Mouse (Mus musculus) hindbrain, embryonic 14.5 days (tissue): ENCODE measurements around the gene Sycp3. TPM values are rescaled to one million over a fixed set of nuclear protein-coding genes. Genes with fewer than 3 reads are reported as not detected.

ENCODE experiments used
- ATAC-seq: fragments of 200-750 bp; cut with Nextera tagmentation; 2 replicates; pipeline ENCODE4 v1.8.0; 2017; ENCODE audit warnings: moderate number of reproducible peaks, mild to moderate bottlenecking, moderate TSS enrichment, moderate library complexity; ENCODE audit not compliant: low FRiP score
- DNase-seq: peaks from one replicate; pipeline ENCODE4 v3.0.0-alpha.2; 2015; ENCODE audit warnings: low spot score
- H3K27ac ChIP-seq: fragments of 300-500 bp; sonication (generic); 2 replicates; pipeline ENCODE4 v1.5.1; 2014; ENCODE audit warnings: mild to moderate bottlenecking, moderate library complexity
- H3K27me3 ChIP-seq: fragments of 300-500 bp; sonication (generic); 2 replicates; pipeline ENCODE4 v1.6.1; 2014; ENCODE audit warnings: mild to moderate bottlenecking, low read length, mixed read lengths; ENCODE audit not compliant: control insufficient read depth, insufficient read depth
- H3K36me3 ChIP-seq: fragments of 300-500 bp; sonication (generic); replicated peaks from 2 replicates; pipeline ENCODE4 v1.6.1; 2014; ENCODE audit not compliant: control insufficient read depth, insufficient read depth
- H3K4me1 ChIP-seq: fragments of 300-500 bp; sonication (generic); replicated peaks from 2 replicates; pipeline ENCODE4 v1.6.1; 2014; ENCODE audit warnings: antibody characterized with exemption, low read length, mixed read lengths; ENCODE audit not compliant: control insufficient read depth, insufficient read depth
- H3K4me2 ChIP-seq: fragments of 300-500 bp; sonication (generic); replicated peaks from 2 replicates; pipeline ENCODE4 v1.6.1; 2014; ENCODE audit warnings: mild to moderate bottlenecking, moderate library complexity
- H3K4me3 ChIP-seq: fragments of 300-500 bp; sonication (generic); replicated peaks from 2 replicates; pipeline ENCODE4 v1.5.1; 2014; ENCODE audit warnings: mild to moderate bottlenecking, low read length
- H3K9ac ChIP-seq: fragments of 300-500 bp; sonication (generic); 2 replicates; pipeline ENCODE4 v1.6.1; 2014
- H3K9me3 ChIP-seq: fragments of 300-500 bp; sonication (generic); 2 replicates; pipeline ENCODE4 v1.6.1; 2016; ENCODE audit warnings: low read length; ENCODE audit not compliant: control insufficient read depth
- WGBS: fragments of 180-500 bp; shearing (Covaris S2); extraction: QIAGEN DNeasy Blood & Tissue Kit; methylation state at CpG from one replicate; pipeline ENCODE4 v1.1.7; 2014; 5-methylcytosine and 5-hydroxymethylcytosine counted together
- polyA plus RNA-seq: library from polyadenylated mRNA; unstranded; fragments of >200 nt; fragmentation: Nextera tagmentation; extraction: Ambion mirVana; gene quantifications from 2 replicates; pipeline ENCODE4 v1.2.1, GENCODE M21; 2014

The Sycp3 gene
- polyA plus RNA-seq, result 0.20 and 0.26 TPM in 2 replicates

DNA sequence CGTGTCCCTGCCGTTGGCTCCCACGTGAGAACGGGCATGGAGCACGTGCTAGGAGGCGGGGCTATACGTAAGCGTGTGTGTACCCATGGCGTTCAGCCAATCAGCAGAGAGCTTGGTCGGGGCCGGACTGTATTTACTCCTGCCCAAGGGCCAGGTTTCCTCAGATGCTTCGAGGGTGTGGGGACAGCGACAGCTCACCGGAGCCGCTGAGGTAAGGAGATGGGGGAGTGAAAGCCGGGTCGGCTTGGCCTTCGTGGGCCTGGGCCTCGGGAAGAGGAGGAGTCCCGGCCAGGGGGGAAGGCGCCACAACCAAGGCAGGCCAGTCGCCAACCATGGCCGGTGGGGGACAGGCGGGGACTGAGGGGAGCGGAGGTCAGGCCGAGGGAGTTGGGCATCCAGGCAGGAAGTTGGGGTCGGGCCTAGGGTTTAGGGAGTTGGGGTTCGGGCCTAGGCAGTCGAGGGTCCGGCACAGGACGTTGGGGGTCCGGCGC is at the start of gene Sycp3:
TSS of gene Sycp3 (plus strand) at position 68 of the 491 bp plus-strand sequence.
- peak; percentile 51; the same call in 1 of the 2 replicates for ATAC-seq
- H3K36me3 ChIP-seq, result no peaks in the 10 kb centered on the region
- H3K27ac ChIP-seq, result no peak within 1 kb of the TSS
- H3K4me2 ChIP-seq, result no peak within 1 kb of the TSS
- H3K4me3 ChIP-seq, result no peak within 1 kb of the TSS
- H3K9me3 ChIP-seq, result no peaks in the 10 kb centered on the region
- H3K27me3 ChIP-seq, result no peaks in the 10 kb centered on the region
- no peaks in the 10 kb centered on the region for H3K4me1 ChIP-seq
- no peak for DNase-seq
- H3K9ac ChIP-seq, result no peak within 1 kb of the TSS
- WGBS, result 85% methylated on average over 33 of the region's 33 CpGs

DNA sequence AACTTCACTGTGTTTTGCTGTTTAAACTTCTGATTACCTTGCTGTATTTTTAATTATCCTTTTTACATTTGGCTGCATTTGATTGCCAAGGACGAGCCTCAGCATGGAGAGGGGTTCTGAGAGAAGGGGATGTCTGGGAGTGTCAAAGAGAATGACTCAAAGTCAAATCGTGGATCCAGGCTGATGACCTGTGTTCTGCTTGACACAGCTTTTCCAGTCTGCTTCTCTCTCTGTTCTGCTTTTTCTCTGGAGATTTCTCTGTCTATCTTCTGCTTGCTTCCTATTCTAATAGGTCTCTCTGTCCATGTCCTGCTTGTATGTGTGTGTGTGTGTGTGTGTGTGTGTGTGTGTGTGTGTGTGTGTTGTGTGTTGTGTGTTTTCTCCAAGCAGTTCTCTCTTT is 49.6 kb upstream of the Sycp3 start:
- Histone ChIP-seq H3K27me3 (no peaks in the 10 kb centered on the region), H3K36me3 (peaks cover 5% of the 10 kb centered on the region; the same call in 1 of the 2 replicates), H3K9ac (no peak overlapping the region), H3K9me3 (no peaks in the 10 kb centered on the region), H3K4me3 (no peak overlapping the region), H3K4me1 (no peaks in the 10 kb centered on the region), H3K4me2 (no peak overlapping the region), H3K27ac (no peak overlapping the region)
- 62% methylated on average over 2 of the region's 2 CpGs for WGBS
- ATAC-seq, result no peak
- DNase-seq, result no peak

DNA sequence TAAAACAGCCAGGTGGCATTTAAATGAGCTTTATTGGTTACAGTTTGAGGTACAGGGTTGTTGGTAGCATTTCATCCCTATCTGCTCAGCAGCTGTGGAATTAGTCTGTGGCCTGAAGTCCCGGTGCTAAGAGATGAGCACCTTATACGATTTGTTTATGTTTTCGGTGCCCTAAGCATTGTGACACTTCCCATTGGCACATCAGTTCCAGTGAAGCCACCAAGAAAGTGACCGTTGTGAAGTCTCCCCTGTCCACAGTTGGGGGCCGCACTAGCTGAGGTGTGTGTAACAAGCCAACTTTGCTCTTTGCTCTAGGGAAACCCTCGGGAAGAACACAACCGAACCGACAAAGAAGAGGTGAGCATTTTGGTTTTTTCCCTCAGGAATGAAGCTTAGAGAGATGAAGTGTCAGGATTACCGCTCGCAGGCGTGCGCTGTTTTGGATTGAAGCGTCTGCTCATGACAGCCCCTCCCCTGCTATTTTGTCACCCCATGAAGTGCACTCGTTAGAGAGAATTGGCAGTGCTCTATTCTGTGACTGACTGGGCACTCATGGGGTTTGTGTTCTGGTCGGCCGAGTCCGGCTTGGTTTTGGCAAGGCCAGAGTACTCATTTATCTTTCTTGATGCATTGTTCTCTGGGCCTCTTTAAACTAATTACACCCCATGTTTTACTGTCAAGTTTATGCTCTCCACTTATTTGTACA is 46.9 kb upstream of the Sycp3 start:
- Histone ChIP-seq H3K27me3 (no peaks in the 10 kb centered on the region), H3K36me3 (peaks cover 12% of the 10 kb centered on the region), H3K4me2 (no peak overlapping the region), H3K4me1 (no peaks in the 10 kb centered on the region), H3K9me3 (no peaks in the 10 kb centered on the region), H3K9ac (no peak overlapping the region), H3K27ac (no peak overlapping the region), H3K4me3 (no peak overlapping the region)
- ATAC-seq (peak; percentile 59; the same call in 1 of the 2 replicates), DNase-seq (no peak)
- 62% methylated on average over 17 of the region's 17 CpGs for WGBS

DNA sequence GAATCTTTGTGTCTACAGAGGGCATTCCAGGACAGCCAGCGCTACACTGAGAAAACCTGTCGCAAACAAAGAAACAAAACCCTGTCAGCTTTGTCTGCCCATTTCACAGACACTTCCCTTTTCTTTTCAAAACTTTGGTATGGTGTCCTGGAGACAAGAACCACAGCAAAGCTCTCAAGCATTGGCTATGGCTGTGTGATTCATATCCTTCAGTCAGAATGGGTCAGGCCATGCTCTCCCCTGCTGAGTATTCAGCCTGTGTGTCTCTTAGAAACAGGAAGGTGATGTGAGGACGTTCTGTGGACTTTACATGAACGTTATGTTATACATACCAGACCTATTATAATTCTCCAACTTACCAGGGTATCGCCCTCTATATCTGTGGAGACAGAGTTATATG is 41.7 kb upstream of the Sycp3 start:
- DNase-seq (no peak), ATAC-seq (no peak)
- H3K4me1 ChIP-seq, result no peaks in the 10 kb centered on the region
- no peak overlapping the region for H3K4me3 ChIP-seq
- H3K27ac ChIP-seq, result no peak overlapping the region
- H3K9ac ChIP-seq, result no peak overlapping the region
- 81% methylated on average over 5 of the region's 5 CpGs for WGBS
- no peaks in the 10 kb centered on the region for H3K27me3 ChIP-seq
- peaks cover 25% of the 10 kb centered on the region for H3K36me3 ChIP-seq
- H3K9me3 ChIP-seq, result no peaks in the 10 kb centered on the region
- no peak overlapping the region for H3K4me2 ChIP-seq

DNA sequence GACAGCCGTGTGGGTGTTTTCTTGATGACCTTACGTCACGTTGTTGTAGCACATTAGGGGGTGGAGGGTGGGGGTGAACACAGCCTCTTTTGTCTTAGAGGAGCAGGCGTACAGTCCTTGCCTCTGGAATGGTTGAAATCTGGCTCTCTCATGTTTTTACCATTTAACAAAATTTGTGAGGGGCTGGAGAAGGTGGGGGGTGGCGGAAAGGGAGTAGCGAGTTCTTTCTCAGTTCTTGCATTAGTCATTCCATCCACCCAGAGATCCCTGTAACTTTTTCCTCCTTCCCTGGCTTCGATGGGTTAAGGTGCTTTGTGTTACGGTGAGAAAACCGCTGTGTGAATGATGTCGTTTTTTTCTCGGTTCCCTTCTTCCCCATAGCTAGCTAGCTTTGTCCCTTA is 39.2 kb upstream of the Sycp3 start:
- no peak overlapping the region for H3K27ac ChIP-seq
- 81% methylated on average over 11 of the region's 11 CpGs for WGBS
- H3K36me3 ChIP-seq, result peaks cover 16% of the 10 kb centered on the region
- DNase-seq, result no peak
- no peaks in the 10 kb centered on the region for H3K9me3 ChIP-seq
- ATAC-seq, result no peak
- no peaks in the 10 kb centered on the region for H3K4me1 ChIP-seq
- H3K4me3 ChIP-seq, result no peak overlapping the region
- no peak overlapping the region for H3K9ac ChIP-seq
- H3K4me2 ChIP-seq, result no peak overlapping the region
- H3K27me3 ChIP-seq, result no peaks in the 10 kb centered on the region

DNA sequence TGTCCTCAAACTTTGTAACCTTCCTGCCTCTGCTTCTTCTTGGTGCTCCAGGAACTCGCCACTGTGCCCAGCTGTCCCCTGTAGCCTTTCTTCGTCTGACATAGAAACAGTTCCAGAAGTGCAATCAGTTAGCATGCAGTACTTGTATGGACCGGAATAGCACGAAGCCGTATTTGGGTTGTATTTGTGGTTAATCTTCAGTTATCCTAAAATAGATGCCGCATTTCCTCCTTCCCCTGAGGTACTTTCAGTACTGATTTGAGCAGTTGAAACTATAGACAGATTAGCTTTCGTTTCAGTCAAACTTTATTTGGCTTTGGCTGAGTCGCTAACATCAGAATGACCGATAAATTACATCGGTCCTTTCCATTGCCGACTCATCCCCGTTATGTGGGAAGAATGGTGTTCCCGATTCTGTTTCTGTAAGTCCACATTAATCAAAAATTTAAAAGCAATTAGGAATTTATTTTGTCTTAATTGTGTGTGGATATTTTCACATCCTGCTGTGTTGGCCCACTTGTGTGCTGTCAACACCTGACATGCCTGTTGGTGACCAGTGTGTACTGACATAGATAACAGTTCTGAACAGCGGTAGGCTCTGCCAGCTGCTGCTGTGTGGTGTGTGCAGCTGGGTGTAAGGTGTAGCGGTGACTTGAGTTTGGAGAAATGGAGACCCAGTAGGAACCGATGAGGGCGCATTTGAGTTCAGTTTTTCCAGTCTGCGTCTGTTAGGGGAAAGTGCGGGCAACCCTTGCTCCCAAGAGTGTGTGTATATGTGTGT is 38.5 kb upstream of the Sycp3 start:
- Histone ChIP-seq H3K4me1 (no peaks in the 10 kb centered on the region), H3K9me3 (no peaks in the 10 kb centered on the region), H3K27ac (no peak overlapping the region), H3K4me2 (no peak overlapping the region), H3K36me3 (peaks cover 13% of the 10 kb centered on the region), H3K4me3 (no peak overlapping the region), H3K27me3 (no peaks in the 10 kb centered on the region), H3K9ac (no peak overlapping the region)
- DNase-seq (no peak), ATAC-seq (no peak)
- 95% methylated on average over 19 of the region's 19 CpGs for WGBS

DNA sequence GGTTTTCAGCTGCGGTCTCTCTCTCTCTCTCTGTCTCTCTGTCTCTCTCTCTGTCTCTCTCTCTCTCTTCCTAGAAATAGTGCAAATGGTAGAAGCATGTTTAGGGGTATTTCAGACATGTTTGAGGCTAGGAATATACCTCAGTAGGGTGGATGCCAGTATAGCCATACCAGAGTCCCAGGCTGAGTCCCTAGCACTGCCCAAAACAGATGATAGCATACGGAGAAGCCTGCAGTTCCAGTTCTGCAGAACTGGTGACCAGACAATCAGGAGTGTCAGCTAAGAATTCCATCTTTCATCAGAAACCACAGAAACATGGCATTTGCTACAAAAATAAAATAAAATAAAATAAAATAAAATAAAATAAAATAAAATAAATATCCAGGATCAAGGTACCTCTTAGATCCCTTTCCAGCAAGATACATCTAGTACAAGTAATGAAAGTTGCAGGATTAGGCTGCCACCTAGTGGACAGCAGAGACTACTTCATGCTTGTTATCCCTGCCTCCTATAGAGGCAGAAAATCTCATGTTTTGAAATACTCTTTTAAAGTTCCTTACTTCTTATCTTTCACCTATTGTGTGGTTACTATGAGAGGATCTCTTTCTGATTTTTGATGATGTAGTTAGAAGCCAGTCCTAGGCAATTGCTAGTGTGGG is 33.1 kb upstream of the Sycp3 start:
- no peak overlapping the region for H3K27ac ChIP-seq
- ATAC-seq, result peak; percentile 86; the same call in 1 of the 2 replicates
- H3K27me3 ChIP-seq, result no peaks in the 10 kb centered on the region
- WGBS, result 92% methylated on average over 2 of the region's 2 CpGs
- H3K36me3 ChIP-seq, result peaks cover 31% of the 10 kb centered on the region
- no peaks in the 10 kb centered on the region for H3K4me1 ChIP-seq
- no peak overlapping the region for H3K4me2 ChIP-seq
- H3K4me3 ChIP-seq, result no peak overlapping the region
- H3K9ac ChIP-seq, result no peak overlapping the region
- H3K9me3 ChIP-seq, result no peaks in the 10 kb centered on the region
- DNase-seq, result peak; percentile 89

DNA sequence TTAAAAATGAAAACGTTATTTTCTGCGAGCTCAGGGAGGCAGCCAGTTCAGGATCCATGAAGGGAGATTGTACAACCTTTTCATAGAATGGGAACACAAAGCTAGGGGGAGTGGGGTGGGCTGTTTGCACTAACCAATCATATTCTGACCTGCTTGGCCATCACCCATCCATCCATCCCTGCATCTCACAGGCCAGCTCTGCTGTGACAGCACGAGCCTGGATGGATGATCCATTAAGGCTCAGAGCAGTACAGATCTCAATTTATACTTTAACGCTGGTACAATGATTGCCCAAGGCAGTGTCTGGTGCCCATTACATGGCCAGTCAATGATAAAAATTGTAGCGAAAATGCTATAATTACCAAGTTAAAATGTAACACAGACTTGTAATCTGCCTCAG is 32.5 kb upstream of the Sycp3 start:
- Histone ChIP-seq H3K9me3 (no peaks in the 10 kb centered on the region), H3K36me3 (peaks cover 33% of the 10 kb centered on the region), H3K4me2 (no peak overlapping the region), H3K4me1 (no peaks in the 10 kb centered on the region), H3K27ac (no peak overlapping the region), H3K9ac (peak overlapping the region; percentile 2; the same call in 1 of the 2 replicates), H3K4me3 (no peak overlapping the region), H3K27me3 (no peaks in the 10 kb centered on the region)
- ATAC-seq (no peak), DNase-seq (no peak)
- 55% methylated on average over 5 of the region's 5 CpGs for WGBS

DNA sequence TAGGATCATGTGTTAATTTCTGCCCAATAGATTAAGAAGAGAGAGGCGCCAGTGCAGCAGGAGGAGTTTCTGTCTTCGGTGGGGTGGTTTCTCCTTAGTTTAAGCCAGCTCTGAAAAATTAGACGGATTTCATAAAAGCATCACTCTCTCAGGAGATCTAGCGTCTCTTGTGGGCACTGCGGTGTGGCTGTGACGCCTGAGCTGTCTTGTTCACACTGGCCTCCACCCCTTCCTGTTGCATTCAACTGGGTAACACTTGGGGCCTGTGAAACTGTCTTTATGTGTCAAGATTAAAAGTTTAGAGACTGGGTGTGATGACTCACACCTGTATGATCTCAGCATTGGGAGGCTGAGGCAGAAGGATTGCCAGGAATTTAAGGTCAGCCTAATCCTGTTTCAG is 31.4 kb upstream of the Sycp3 start:
- H3K4me1 ChIP-seq, result no peaks in the 10 kb centered on the region
- H3K4me3 ChIP-seq, result no peak overlapping the region
- DNase-seq (no peak), ATAC-seq (no peak)
- no peak overlapping the region for H3K9ac ChIP-seq
- H3K4me2 ChIP-seq, result no peak overlapping the region
- H3K27me3 ChIP-seq, result no peaks in the 10 kb centered on the region
- peaks cover 44% of the 10 kb centered on the region for H3K36me3 ChIP-seq
- H3K27ac ChIP-seq, result no peak overlapping the region
- WGBS, result 94% methylated on average over 6 of the region's 6 CpGs
- no peaks in the 10 kb centered on the region for H3K9me3 ChIP-seq
